Mouse (Mus musculus): Measurements from ENCODE around the gene Ugt1a9. TPM values are rescaled to one million over a fixed set of nuclear protein-coding genes. Genes with fewer than 3 reads are reported as not detected.

The Ugt1a9 gene
- polyA plus RNA-seq, 1 experiment, result not detected

DNA sequence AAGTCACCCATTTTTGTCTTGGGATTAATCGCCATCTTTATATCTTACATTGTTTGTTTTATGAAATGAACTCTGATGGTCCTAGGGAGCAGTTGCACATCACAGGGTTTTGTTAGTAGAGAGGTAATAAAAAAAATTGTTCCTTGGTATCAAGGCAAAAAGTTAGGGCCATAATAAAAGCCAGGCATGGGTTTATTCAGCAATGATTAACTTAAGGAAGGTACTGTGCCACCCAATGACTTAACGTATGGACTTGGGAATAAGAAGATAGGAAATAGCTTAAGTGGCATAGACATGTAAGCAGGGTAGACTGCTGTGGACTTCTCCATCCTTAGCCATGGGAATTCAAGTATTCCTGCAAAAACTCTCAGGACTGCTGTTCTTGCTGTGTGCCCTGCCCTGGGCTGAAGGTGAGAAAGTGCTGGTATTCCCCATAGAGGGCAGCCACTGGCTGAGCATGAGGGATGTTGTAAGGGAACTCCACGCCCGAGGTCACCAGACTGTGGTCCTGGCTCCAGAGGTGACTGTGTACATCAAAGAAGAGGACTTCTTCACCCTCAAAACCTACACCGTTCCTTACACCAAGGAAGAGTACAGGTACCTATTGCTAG lies 115.8 kb downstream of the Ugt1a9 start:
- H3K4me3 ChIP-seq (ENCODE audit: insufficient read depth, low read length), result no peak overlapping the region
- H3K27ac ChIP-seq (ENCODE audit: insufficient read depth, low read depth, low read length), result no peak overlapping the region
- H3K4me1 ChIP-seq (ENCODE audit: control insufficient read depth, insufficient read depth, low read length), result peaks cover 7% of the 10 kb centered on the region
- no peak for TF ChIP-seq CTCF (IDR thresholded peaks at IDR 0.05; ENCODE audit: low read depth, low read length)
- TF ChIP-seq POLR2A (IDR thresholded peaks at IDR 0.05; ENCODE audit: borderline replicate concordance, low read depth, low read length), result no peak

- no peaks in the 10 kb centered on the region for H3K4me1 ChIP-seq (ENCODE audit: control insufficient read depth, insufficient read depth, low read length)
- no peak overlapping the region for H3K4me3 ChIP-seq (ENCODE audit: insufficient read depth, low read length)
- TF ChIP-seq CTCF (IDR thresholded peaks at IDR 0.05; ENCODE audit: low read depth, low read length) (no peak), POLR2A (IDR thresholded peaks at IDR 0.05; ENCODE audit: borderline replicate concordance, low read depth, low read length) (no peak)
- no peak overlapping the region for H3K27ac ChIP-seq (ENCODE audit: insufficient read depth, low read depth, low read length)
Measured at GRCm38 (mm10) chr1:88192136-88192535, 121.5 kb downstream of the Ugt1a9 start.

DNA sequence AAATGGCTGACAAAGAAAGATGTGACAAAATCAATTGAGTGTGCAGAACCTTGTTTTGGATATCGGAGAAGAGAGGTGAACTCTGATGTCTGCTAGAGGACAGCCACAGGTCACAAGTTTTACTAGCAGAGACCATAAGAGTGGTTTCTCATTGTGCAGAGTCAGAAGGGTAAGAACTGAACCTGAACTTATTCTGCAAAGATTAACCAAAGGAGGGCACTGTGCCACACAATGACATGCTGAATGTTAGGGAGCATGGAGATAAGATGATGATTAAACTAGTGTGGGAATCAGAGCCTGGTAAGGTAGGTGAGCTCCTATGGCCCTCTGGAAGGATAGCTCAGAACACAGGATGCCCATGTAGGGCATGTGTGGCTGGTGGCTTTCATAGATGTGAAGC lies 125.1 kb downstream of the Ugt1a9 start:
- Histone ChIP-seq H3K4me1 (ENCODE audit: control insufficient read depth, insufficient read depth, low read length) (no peaks in the 10 kb centered on the region), H3K4me3 (ENCODE audit: insufficient read depth, low read length) (no peak overlapping the region), H3K27ac (ENCODE audit: insufficient read depth, low read depth, low read length) (no peak overlapping the region)
- TF ChIP-seq CTCF (IDR thresholded peaks at IDR 0.05; ENCODE audit: low read depth, low read length), result no peak

DNA sequence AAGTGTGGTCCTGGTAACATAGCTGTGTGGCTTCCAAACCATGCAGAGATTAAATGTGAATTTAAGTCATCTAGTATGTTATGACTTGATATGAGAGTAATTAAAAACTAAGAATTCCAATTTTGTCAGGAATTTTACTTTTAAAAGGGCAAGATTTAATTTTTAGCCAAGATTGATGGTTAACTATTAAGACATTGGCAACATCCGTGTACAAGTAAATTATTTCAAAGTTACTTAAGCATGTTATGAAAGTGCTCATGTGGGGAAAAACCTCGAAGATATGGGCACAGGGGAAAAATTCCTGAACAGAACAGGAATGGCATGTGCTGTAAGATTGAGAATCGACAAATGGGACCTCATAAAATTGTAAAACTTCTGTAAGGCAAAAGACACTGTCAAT lies 126.8 kb downstream of the Ugt1a9 start:
- TF ChIP-seq POLR2A (IDR thresholded peaks at IDR 0.05; ENCODE audit: borderline replicate concordance, low read depth, low read length) (no peak), CTCF (IDR thresholded peaks at IDR 0.05; ENCODE audit: low read depth, low read length) (no peak)
- Histone ChIP-seq H3K4me3 (ENCODE audit: insufficient read depth, low read length) (no peak overlapping the region), H3K4me1 (ENCODE audit: control insufficient read depth, insufficient read depth, low read length) (no peaks in the 10 kb centered on the region), H3K27ac (ENCODE audit: insufficient read depth, low read depth, low read length) (no peak overlapping the region)

DNA sequence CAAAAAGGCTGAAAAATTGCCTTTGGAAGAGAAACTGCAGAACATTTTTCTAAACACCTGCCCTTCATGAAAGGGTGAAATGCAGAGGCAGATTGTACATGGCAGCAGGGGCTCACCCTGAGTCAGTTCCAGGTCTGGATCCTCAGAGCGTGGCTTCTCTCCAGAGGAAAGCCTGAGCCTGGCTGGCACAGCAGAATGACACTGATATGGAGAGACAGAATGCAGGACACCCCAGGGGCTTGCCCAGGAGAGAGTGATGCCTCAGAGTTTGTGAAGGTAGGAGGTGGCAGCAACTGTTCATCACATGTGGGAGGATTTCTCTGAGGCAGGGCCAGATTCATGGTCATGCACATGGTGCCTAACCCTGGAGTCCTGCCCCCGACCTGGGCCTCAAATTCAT lies 129.4 kb downstream of the Ugt1a9 start:
- no peak overlapping the region for H3K4me3 ChIP-seq (ENCODE audit: insufficient read depth, low read length)
- TF ChIP-seq CTCF (IDR thresholded peaks at IDR 0.05; ENCODE audit: low read depth, low read length) (no peak), POLR2A (IDR thresholded peaks at IDR 0.05; ENCODE audit: borderline replicate concordance, low read depth, low read length) (no peak)
- no peak overlapping the region for H3K27ac ChIP-seq (ENCODE audit: insufficient read depth, low read depth, low read length)
- no peaks in the 10 kb centered on the region for H3K4me1 ChIP-seq (ENCODE audit: control insufficient read depth, insufficient read depth, low read length)

DNA sequence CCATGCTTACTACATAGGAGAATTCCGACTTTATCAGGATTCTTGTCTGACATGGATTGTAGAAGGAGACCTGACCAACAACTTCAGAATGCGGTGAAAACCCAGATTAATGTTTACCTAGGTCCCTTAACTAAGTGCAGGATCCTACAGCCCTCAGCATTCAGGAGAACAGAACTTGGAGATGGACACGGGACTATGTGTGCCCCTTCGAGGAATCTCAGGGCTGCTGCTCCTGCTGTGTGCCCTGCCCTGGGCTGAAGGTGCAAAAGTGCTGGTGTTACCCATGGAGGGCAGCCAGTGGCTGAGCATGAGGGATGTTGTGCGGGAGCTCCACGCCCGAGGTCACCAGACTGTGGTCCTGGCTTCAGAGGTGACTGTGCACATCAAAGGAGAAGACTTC lies 129.9 kb downstream of the Ugt1a9 start, which contains the start of gene Ugt1a2:
Gene Ugt1a2 (plus strand): TSS at position 146 of the 400 bp plus-strand sequence.
- H3K27ac ChIP-seq (ENCODE audit: insufficient read depth, low read depth, low read length), result no peak within 1 kb of the TSS
- TF ChIP-seq CTCF (IDR thresholded peaks at IDR 0.05; ENCODE audit: low read depth, low read length) (no peak), POLR2A (IDR thresholded peaks at IDR 0.05; ENCODE audit: borderline replicate concordance, low read depth, low read length) (no peak)

GRCm38 (mm10) chr1:88205294-88205922 lies 134.8 kb downstream of the Ugt1a9 start, which contains the start of gene Dnajb3:
Gene Dnajb3, minus strand, starts transcription at chr1:88205782.
- Histone ChIP-seq H3K27ac (ENCODE audit: insufficient read depth, low read depth, low read length) (no peak within 1 kb of the TSS), H3K4me3 (ENCODE audit: insufficient read depth, low read length) (no peak within 1 kb of the TSS), H3K4me1 (ENCODE audit: control insufficient read depth, insufficient read depth, low read length) (no peaks in the 10 kb centered on the region)
- TF ChIP-seq CTCF (IDR thresholded peaks at IDR 0.05; ENCODE audit: low read depth, low read length) (no peak), POLR2A (IDR thresholded peaks at IDR 0.05; ENCODE audit: borderline replicate concordance, low read depth, low read length) (no peak)

More for the DNA sequence above, 129.9 kb downstream of the Ugt1a9 start, which contains the start of gene Ugt1a2:
- Histone ChIP-seq H3K4me1 (ENCODE audit: control insufficient read depth, insufficient read depth, low read length) (no peaks in the 10 kb centered on the region), H3K4me3 (ENCODE audit: insufficient read depth, low read length) (no peak within 1 kb of the TSS)

- Histone ChIP-seq H3K27ac (ENCODE audit: insufficient read depth, low read depth, low read length) (no peak overlapping the region), H3K4me3 (ENCODE audit: insufficient read depth, low read length) (no peak overlapping the region), H3K4me1 (ENCODE audit: control insufficient read depth, insufficient read depth, low read length) (no peaks in the 10 kb centered on the region)
- no peak for TF ChIP-seq CTCF (IDR thresholded peaks at IDR 0.05; ENCODE audit: low read depth, low read length)
- no peak for TF ChIP-seq POLR2A (IDR thresholded peaks at IDR 0.05; ENCODE audit: borderline replicate concordance, low read depth, low read length)
Measured at GRCm38 (mm10) chr1:88206843-88207479, 136.4 kb downstream of the Ugt1a9 start.

DNA sequence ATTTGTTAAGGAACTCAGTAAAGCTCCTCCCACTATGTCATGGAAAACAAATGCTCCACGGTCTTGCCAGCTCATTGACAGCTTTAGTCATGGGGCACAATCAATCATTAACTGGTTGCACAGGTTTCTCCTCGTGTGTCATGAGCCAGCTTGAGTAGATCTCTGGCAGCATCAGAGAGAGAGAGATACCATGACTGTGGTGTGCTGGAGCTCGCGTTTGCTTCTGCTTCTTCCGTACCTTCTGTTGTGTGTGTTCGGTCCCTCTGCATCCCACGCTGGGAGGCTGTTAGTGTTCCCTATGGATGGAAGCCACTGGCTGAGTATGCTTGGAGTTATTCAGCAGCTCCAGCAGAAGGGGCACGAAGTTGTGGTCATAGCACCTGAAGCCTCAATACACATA lies 141.2 kb downstream of the Ugt1a9 start, which contains the start of gene Ugt1a1:
Gene Ugt1a1 (plus strand): TSS at position 148 of the 400 bp plus-strand sequence.
- no peak for TF ChIP-seq CTCF (IDR thresholded peaks at IDR 0.05; ENCODE audit: low read depth, low read length)
- TF ChIP-seq POLR2A (IDR thresholded peaks at IDR 0.05; ENCODE audit: borderline replicate concordance, low read depth, low read length), result no peak
- Histone ChIP-seq H3K27ac (ENCODE audit: insufficient read depth, low read depth, low read length) (no peak within 1 kb of the TSS), H3K4me3 (ENCODE audit: insufficient read depth, low read length) (no peak within 1 kb of the TSS), H3K4me1 (ENCODE audit: control insufficient read depth, insufficient read depth, low read length) (no peaks in the 10 kb centered on the region)
